Mouse (Mus musculus): Measurements from ENCODE around the gene Ppp1r27. TPM values are rescaled to one million over a fixed set of nuclear protein-coding genes. Genes with fewer than 3 reads are reported as not detected.

Ppp1r27 gene
- total and polyA plus RNA-seq, 2 experiments from 2014 or later = not detected

DNA sequence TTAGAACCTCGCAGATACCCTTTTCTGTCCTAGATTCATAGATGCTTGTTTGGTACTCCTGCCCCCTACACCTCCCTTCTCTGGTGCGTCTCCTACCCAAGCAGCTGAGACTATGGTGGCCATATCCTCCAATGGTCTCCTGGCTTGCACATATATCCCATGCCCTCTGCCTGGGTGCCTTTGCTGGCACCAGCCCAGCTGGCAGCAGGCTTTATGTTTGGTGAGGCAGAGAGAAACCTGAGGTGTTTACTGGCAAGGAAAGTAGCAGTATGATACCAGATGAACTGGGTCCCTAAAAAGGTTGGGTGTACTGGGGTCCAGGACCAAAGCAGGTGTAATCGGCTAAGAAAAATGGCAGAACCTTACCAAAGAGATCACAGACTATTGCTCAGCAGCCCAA lies 5.0 kb downstream of the Ppp1r27 start:
- H3K4me2 ChIP-seq (ENCODE audit: low read depth, low read length, poor library complexity, severe bottlenecking) = no peak overlapping the region
- H3K4me3 ChIP-seq (ENCODE audit: low read depth, low read length) = no peak overlapping the region
- H3K27ac ChIP-seq (ENCODE audit: low read depth, low read length) = no peak overlapping the region
- no peaks in the 10 kb centered on the region for H3K9me3 ChIP-seq (ENCODE audit: low read length)
- no peaks in the 10 kb centered on the region for H3K27me3 ChIP-seq (ENCODE audit: insufficient read depth, low read length)
- H3K36me3 ChIP-seq (ENCODE audit: insufficient read depth, low read length) = peaks cover 28% of the 10 kb centered on the region
- H3K4me1 ChIP-seq (ENCODE audit: insufficient read depth, low read length) = peaks cover 14% of the 10 kb centered on the region
- no peak overlapping the region for H3K9ac ChIP-seq (replicated peaks; ENCODE audit: low read length, poor library complexity, severe bottlenecking)
- DNase-seq (ENCODE audit: low spot score) = no peak
- no peak for TF ChIP-seq CTCF (IDR thresholded peaks at IDR 0.05)
- WGBS = 95% methylated on average over 3 of the region's 3 CpGs
- ATAC-seq (ENCODE audit: low FRiP score) = no peak

DNA sequence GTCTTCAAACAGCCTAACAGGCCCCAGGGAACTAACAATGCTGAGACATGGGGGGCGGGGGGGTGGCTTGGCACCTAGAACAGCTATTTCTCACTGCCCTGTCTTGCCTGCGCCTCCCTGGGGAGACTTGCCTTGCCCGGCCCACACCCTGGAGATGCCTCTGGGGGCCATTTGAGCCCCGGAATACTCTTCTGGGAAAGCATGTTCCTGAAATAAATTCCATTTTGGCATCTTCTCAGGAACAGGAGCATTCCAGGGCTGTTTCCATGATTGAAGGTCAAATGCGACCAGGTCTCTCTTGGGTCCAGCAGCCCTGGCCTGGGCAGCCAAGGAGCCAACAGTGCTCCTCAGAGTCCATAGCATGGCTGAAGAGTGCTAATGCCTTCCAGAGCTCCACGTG lies 8.6 kb downstream of the Ppp1r27 start:
- H3K4me2 ChIP-seq (ENCODE audit: low read depth, low read length, poor library complexity, severe bottlenecking) = no peak overlapping the region
- TF ChIP-seq CTCF (IDR thresholded peaks at IDR 0.05) = no peak
- WGBS = 88% methylated on average over 6 of the region's 6 CpGs
- H3K36me3 ChIP-seq (ENCODE audit: insufficient read depth, low read length) = peaks cover 31% of the 10 kb centered on the region
- DNase-seq (ENCODE audit: low spot score) = no peak
- peaks cover 9% of the 10 kb centered on the region; the same call in 1 of the 2 replicates for H3K4me1 ChIP-seq (ENCODE audit: insufficient read depth, low read length)
- no peaks in the 10 kb centered on the region for H3K27me3 ChIP-seq (ENCODE audit: insufficient read depth, low read length)
- ATAC-seq (ENCODE audit: low FRiP score) = no peak
- H3K9me3 ChIP-seq (ENCODE audit: low read length) = no peaks in the 10 kb centered on the region
- H3K4me3 ChIP-seq (ENCODE audit: low read depth, low read length) = no peak overlapping the region
- no peak overlapping the region for H3K27ac ChIP-seq (ENCODE audit: low read depth, low read length)
- H3K9ac ChIP-seq (replicated peaks; ENCODE audit: low read length, poor library complexity, severe bottlenecking) = no peak overlapping the region

DNA sequence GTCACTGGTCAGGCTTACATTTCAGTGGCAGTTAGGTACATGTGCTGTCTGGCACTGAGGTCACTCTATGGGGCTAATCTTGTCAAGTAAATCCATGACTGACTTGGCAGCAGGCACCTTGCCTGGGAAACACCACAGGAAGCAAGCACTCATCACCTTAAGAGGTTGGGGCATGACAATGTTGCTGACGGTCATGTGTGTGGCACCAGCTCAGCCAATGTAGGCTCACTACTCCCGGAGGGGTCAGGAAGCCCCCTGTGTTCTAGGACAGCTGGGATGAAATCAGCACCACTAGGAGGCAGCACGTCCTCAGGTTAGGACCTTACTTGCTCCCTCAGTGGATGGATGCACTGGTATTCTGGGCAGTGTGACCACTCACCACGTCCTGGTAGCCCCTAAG lies 9.0 kb downstream of the Ppp1r27 start:
- peak; percentile 56 for TF ChIP-seq CTCF (IDR thresholded peaks at IDR 0.05)
- no peak for DNase-seq (ENCODE audit: low spot score)
- no peak overlapping the region for H3K4me2 ChIP-seq (ENCODE audit: low read depth, low read length, poor library complexity, severe bottlenecking)
- no peak overlapping the region for H3K9ac ChIP-seq (replicated peaks; ENCODE audit: low read length, poor library complexity, severe bottlenecking)
- H3K27me3 ChIP-seq (ENCODE audit: insufficient read depth, low read length) = no peaks in the 10 kb centered on the region
- no peak overlapping the region for H3K27ac ChIP-seq (ENCODE audit: low read depth, low read length)
- H3K36me3 ChIP-seq (ENCODE audit: insufficient read depth, low read length) = peaks cover 31% of the 10 kb centered on the region
- no peak overlapping the region for H3K4me3 ChIP-seq (ENCODE audit: low read depth, low read length)
- H3K9me3 ChIP-seq (ENCODE audit: low read length) = no peaks in the 10 kb centered on the region
- no peak for ATAC-seq (ENCODE audit: low FRiP score)
- peaks cover 9% of the 10 kb centered on the region; the same call in 1 of the 2 replicates for H3K4me1 ChIP-seq (ENCODE audit: insufficient read depth, low read length)
- 28% methylated on average over 4 of the region's 4 CpGs for WGBS

DNA sequence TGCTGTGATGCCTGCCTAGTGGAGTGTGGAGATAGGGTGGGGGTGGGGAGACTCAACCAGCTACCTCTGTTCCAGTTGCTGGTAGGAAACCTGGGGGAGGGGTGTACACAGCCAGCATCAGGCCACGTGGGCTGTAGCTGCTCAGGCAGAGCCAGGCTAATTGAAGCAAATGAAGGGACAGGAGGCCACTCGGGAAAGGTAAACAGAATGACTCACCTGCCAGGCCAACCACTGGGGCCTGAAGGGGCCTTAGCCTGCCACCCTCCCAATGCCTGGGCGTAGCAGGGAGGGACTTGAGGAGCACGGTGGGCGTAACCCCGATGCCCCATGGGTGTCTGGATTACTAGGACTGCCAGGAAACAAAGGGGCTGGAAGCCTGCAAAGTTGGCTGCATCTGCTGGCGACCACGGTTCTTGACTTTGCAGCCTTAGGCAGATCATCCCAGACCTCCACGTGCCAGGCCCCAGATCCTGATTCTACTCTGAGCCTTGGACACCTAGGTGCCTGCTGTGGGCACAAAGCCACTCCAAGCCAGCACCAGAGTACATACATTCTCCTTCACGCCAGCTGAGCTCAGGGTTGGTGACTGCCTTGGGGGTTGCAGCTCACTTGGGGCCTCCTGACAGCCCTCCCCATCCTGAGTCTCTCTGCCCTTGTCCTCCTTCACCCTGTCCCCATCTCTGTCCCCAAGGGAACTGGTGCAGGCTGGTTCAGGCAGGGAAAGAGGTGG lies 11.5 kb downstream of the Ppp1r27 start:
- Histone ChIP-seq H3K4me2 (ENCODE audit: low read depth, low read length, poor library complexity, severe bottlenecking) (no peak overlapping the region), H3K9me3 (ENCODE audit: low read length) (no peaks in the 10 kb centered on the region), H3K27me3 (ENCODE audit: insufficient read depth, low read length) (no peaks in the 10 kb centered on the region; the same call in 1 of the 2 replicates), H3K4me3 (ENCODE audit: low read depth, low read length) (no peak overlapping the region), H3K9ac (replicated peaks; ENCODE audit: low read length, poor library complexity, severe bottlenecking) (0 out of 2 replicates have a peak overlapping the region, but pooled peaks have one; percentile 14), H3K27ac (ENCODE audit: low read depth, low read length) (no peak overlapping the region), H3K4me1 (ENCODE audit: insufficient read depth, low read length) (peaks cover 9% of the 10 kb centered on the region; the same call in 1 of the 2 replicates), H3K36me3 (ENCODE audit: insufficient read depth, low read length) (peaks cover 26% of the 10 kb centered on the region)
- peak; percentile 29 for ATAC-seq (ENCODE audit: low FRiP score)
- DNase-seq (ENCODE audit: low spot score) = peak; percentile 67
- TF ChIP-seq CTCF (IDR thresholded peaks at IDR 0.05) = no peak
- WGBS = 14% methylated on average over 10 of the region's 10 CpGs

DNA sequence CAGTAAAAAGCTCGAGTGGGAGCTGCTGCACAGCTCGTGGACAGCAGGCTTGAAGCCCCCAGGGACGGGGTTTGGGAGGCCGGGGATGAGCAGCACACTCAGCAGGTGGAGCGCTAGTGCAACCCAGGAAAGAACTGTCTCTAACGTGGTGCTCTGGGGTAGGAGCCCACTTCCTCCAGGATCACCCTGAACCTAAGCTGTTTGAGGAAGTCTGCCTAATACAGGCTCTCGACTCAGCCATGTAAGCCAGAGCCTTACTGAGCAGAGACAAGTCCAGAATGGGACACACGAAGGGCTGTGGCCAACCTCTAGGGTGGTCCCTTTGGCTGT lies 12.0 kb downstream of the Ppp1r27 start:
- no peak for DNase-seq (ENCODE audit: low spot score)
- no peak overlapping the region for H3K4me3 ChIP-seq (ENCODE audit: low read depth, low read length)
- no peaks in the 10 kb centered on the region for H3K9me3 ChIP-seq (ENCODE audit: low read length)
- ATAC-seq (ENCODE audit: low FRiP score) = no peak
- WGBS = 40% methylated on average over 8 of the region's 8 CpGs
- no peak overlapping the region for H3K4me2 ChIP-seq (ENCODE audit: low read depth, low read length, poor library complexity, severe bottlenecking)
- TF ChIP-seq CTCF (IDR thresholded peaks at IDR 0.05) = no peak
- peaks cover 20% of the 10 kb centered on the region for H3K36me3 ChIP-seq (ENCODE audit: insufficient read depth, low read length)
- H3K27me3 ChIP-seq (ENCODE audit: insufficient read depth, low read length) = no peaks in the 10 kb centered on the region; the same call in 1 of the 2 replicates
- 0 out of 2 replicates have a peak overlapping the region, but pooled peaks have one; percentile 14 for H3K9ac ChIP-seq (replicated peaks; ENCODE audit: low read length, poor library complexity, severe bottlenecking)
- peaks cover 9% of the 10 kb centered on the region; the same call in 1 of the 2 replicates for H3K4me1 ChIP-seq (ENCODE audit: insufficient read depth, low read length)
- H3K27ac ChIP-seq (ENCODE audit: low read depth, low read length) = peak overlapping the region; percentile 8; the same call in 1 of the 2 replicates

DNA sequence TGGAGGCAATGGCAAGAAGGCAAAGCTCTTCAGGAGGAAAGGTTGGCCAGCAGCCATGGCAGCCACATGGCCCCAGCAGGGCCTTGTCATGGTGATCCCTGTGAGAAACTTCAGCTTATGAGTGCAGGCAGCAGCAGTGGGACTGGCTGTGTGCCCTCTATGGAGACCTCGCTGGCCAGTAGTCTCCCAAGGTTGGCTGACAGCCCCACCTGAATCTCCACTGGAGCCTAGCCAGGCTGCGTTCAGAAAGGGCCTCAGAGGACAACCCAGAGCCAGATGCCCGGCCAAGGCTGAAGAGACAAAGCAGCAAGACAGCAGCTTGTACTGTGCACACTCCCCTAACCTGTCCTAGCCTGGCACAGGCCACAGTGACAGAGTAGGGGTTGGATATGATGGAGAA lies 12.4 kb downstream of the Ppp1r27 start:
- H3K4me2 ChIP-seq (ENCODE audit: low read depth, low read length, poor library complexity, severe bottlenecking) = no peak overlapping the region
- peaks cover 9% of the 10 kb centered on the region; the same call in 1 of the 2 replicates for H3K4me1 ChIP-seq (ENCODE audit: insufficient read depth, low read length)
- no peaks in the 10 kb centered on the region; the same call in 1 of the 2 replicates for H3K27me3 ChIP-seq (ENCODE audit: insufficient read depth, low read length)
- ATAC-seq (ENCODE audit: low FRiP score) (no peak), DNase-seq (ENCODE audit: low spot score) (peak; percentile 83)
- H3K36me3 ChIP-seq (ENCODE audit: insufficient read depth, low read length) = peaks cover 16% of the 10 kb centered on the region
- no peak overlapping the region for H3K9ac ChIP-seq (replicated peaks; ENCODE audit: low read length, poor library complexity, severe bottlenecking)
- no peaks in the 10 kb centered on the region for H3K9me3 ChIP-seq (ENCODE audit: low read length)
- no peak overlapping the region for H3K27ac ChIP-seq (ENCODE audit: low read depth, low read length)
- no peak for TF ChIP-seq CTCF (IDR thresholded peaks at IDR 0.05)
- 69% methylated on average over 3 of the region's 3 CpGs for WGBS
- H3K4me3 ChIP-seq (ENCODE audit: low read depth, low read length) = no peak overlapping the region
